Mouse (Mus musculus): ENCODE data around the gene 1700001P01Rik.

GRCm38 (mm10) chr11:97804841-97805661, 29.3 kb upstream of the 1700001P01Rik start:
- TF ChIP-seq CTCF (IDR thresholded peaks at IDR 0.05; ENCODE audit: borderline replicate concordance, extremely low read depth, insufficient read depth, insufficient read length) (no peak), POLR2A (IDR thresholded peaks at IDR 0.05; ENCODE audit: borderline replicate concordance, extremely low read depth, insufficient read depth, insufficient read length, poor library complexity, severe bottlenecking) (no peak)
